Mouse (Mus musculus) intestine, embryonic 16.5 days (tissue): ENCODE measurements around the gene Gm20388. TPM values are rescaled to one million over a fixed set of nuclear protein-coding genes. Genes with fewer than 3 reads are reported as not detected.

Source experiments
- ATAC-seq: fragments of 200-750 bp; cut with Nextera tagmentation; 2 replicates; pipeline ENCODE4 v1.8.0; 2017; ENCODE audit warnings: moderate TSS enrichment, moderate library complexity
- H3K27ac ChIP-seq: fragments of 300-500 bp; sonication (generic); 2 replicates; pipeline ENCODE4 v1.5.1; 2014; ENCODE audit warnings: mild to moderate bottlenecking, low read length
- H3K27me3 ChIP-seq: fragments of 300-500 bp; sonication (generic); replicated peaks from 2 replicates; pipeline ENCODE4 v1.6.1; 2014; ENCODE audit warnings: low read length, control low read depth, mixed read lengths; ENCODE audit not compliant: control insufficient read depth, insufficient read depth
- H3K36me3 ChIP-seq: fragments of 300-500 bp; sonication (generic); 2 replicates; pipeline ENCODE4 v1.6.1; 2014; ENCODE audit warnings: low read length, control low read depth; ENCODE audit not compliant: control insufficient read depth, insufficient read depth
- H3K4me1 ChIP-seq: fragments of 300-500 bp; sonication (generic); 2 replicates; pipeline ENCODE4 v1.6.1; 2014; ENCODE audit warnings: low read length, control low read depth, mixed read lengths; ENCODE audit not compliant: control insufficient read depth, insufficient read depth
- H3K4me2 ChIP-seq: fragments of 300-500 bp; sonication (generic); 2 replicates; pipeline ENCODE4 v1.6.1; 2014; ENCODE audit warnings: low read depth, low read length, control low read depth
- H3K4me3 ChIP-seq: fragments of 300-500 bp; sonication (generic); 2 replicates; pipeline ENCODE4 v1.5.1; 2014; ENCODE audit warnings: mild to moderate bottlenecking, low read length
- H3K9ac ChIP-seq: fragments of 300-500 bp; sonication (generic); 2 replicates; pipeline ENCODE4 v1.6.1; 2014; ENCODE audit warnings: low read depth, low read length
- H3K9me3 ChIP-seq: fragments of 300-500 bp; sonication (generic); 2 replicates; pipeline ENCODE4 v1.6.1; 2016; ENCODE audit warnings: low read length, control low read depth; ENCODE audit not compliant: control insufficient read depth
- whole genome bisulfite sequencing: fragments of 180-500 bp; shearing (Covaris S2); extraction: QIAGEN DNeasy Blood & Tissue Kit; methylation state at CpG from one replicate; pipeline ENCODE4 v1.1.7; 2014; 5-methylcytosine and 5-hydroxymethylcytosine counted together
- polyA plus RNA-seq: library from polyadenylated mRNA; unstranded; fragments of >200 nt; fragmentation: Nextera tagmentation; extraction: Ambion mirVana; gene quantifications from 2 replicates; pipeline ENCODE4 v1.2.1, GENCODE M21; 2015

The Gm20388 gene
- polyA plus RNA-seq, 1 experiment from 2014 or later: 5.8 TPM

DNA sequence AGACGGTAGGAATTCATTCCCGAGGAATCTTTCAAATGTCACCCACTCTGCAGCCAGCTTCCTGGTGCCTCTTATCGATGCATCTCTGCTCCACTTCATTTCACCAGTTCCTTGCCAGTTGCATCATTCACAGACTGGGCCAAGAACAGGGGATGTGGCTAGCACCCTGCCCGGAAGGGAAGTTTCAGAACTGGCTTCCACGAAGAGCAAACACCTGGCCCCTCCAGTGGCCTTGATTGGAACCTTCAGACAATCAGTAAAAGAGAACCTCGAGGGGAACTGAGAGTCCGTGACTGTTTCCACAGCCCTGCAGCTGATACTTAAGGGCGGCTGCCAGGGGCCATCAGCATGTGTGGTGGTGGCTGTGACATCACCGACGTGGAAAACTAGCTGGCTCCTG is 1937.9 kb downstream of the Gm20388 start:
- Histone ChIP-seq H3K9me3 (no peaks in the 10 kb centered on the region), H3K27ac (no peak overlapping the region), H3K4me1 (peaks cover 18% of the 10 kb centered on the region), H3K9ac (no peak overlapping the region), H3K36me3 (no peaks in the 10 kb centered on the region), H3K27me3 (no peaks in the 10 kb centered on the region), H3K4me3 (no peak overlapping the region), H3K4me2 (no peak overlapping the region)
- no peak for ATAC-seq
- 57% methylated on average over 10 of the region's 10 CpGs for WGBS

DNA sequence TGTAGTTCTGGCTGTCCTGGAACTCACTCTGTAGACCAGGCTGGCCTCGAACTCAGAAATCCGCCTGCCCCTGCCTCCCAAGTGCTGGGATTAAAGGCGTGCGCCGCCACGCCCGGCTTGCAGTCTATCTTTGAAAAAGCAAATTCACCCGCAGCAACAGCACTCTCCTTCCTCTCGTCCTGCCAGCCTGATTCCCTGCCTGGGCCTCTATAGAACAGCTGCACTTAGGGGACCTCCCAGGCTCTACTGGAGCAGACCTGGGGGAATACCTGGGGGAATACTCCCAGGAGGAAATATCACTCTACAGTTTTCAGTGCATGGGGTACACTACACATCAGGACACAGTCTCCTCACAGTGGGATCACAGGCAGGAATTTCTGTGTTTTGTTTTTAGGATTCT is 1938.7 kb downstream of the Gm20388 start:
- Histone ChIP-seq H3K36me3 (no peaks in the 10 kb centered on the region), H3K4me2 (no peak overlapping the region), H3K27ac (no peak overlapping the region), H3K9me3 (no peaks in the 10 kb centered on the region), H3K9ac (no peak overlapping the region), H3K4me3 (no peak overlapping the region), H3K27me3 (no peaks in the 10 kb centered on the region), H3K4me1 (peaks cover 18% of the 10 kb centered on the region)
- WGBS: 75% methylated on average over 9 of the region's 9 CpGs
- no peak for ATAC-seq

DNA sequence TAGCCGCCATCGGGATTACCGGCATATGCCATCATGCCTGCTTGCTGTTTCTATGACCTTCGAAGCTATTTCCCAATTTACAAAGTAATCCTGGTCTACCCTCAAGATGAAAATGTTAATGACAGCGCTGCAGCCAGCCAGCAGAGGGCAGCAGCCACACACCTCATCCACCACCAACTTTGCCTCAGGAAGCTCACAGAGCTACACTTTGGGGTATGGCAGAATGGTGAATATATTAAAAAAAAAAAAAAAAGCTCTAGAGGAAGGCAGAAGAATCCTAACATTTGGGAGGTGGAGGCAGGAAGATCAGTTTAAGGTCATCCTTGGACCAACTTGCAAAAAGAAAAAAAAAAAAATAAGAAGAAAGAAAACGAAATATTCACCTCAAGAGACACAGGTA is 1939.4 kb downstream of the Gm20388 start:
- no peaks in the 10 kb centered on the region for H3K9me3 ChIP-seq
- no peak overlapping the region for H3K9ac ChIP-seq
- H3K4me3 ChIP-seq: no peak overlapping the region
- no peak overlapping the region for H3K27ac ChIP-seq
- ATAC-seq: peak; percentile 19; the same call in 1 of the 2 replicates
- H3K27me3 ChIP-seq: no peaks in the 10 kb centered on the region
- WGBS: 15% methylated on average over 6 of the region's 6 CpGs
- no peak overlapping the region for H3K4me2 ChIP-seq
- H3K36me3 ChIP-seq: no peaks in the 10 kb centered on the region
- H3K4me1 ChIP-seq: peaks cover 18% of the 10 kb centered on the region

DNA sequence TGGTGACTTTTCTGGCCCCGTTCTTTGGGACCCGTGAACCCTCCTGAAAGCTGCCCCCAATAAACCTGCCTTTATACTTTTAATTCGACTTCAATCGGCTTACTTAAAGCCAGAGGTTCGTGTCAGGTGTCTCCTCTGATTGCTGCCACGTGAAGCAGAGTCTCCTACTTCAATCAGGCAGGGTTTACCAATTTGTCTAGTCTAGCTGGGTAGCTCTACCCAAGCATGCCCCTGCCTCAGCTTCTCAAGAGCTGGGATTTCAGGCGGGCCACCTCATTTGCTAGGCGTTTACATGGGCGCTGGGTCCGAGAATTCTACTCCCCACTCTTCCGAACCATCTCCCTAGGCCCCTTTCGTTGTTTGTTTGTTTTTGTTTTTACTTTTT is 1939.8 kb downstream of the Gm20388 start:
- Histone ChIP-seq H3K36me3 (no peaks in the 10 kb centered on the region), H3K4me2 (peak overlapping the region; percentile 68), H3K9ac (peak overlapping the region; percentile 75), H3K27me3 (no peaks in the 10 kb centered on the region), H3K9me3 (no peaks in the 10 kb centered on the region), H3K4me1 (peaks cover 18% of the 10 kb centered on the region), H3K27ac (no peak overlapping the region), H3K4me3 (peak overlapping the region; percentile 27)
- 45% methylated on average over 12 of the region's 12 CpGs for WGBS
- no peak for ATAC-seq

DNA sequence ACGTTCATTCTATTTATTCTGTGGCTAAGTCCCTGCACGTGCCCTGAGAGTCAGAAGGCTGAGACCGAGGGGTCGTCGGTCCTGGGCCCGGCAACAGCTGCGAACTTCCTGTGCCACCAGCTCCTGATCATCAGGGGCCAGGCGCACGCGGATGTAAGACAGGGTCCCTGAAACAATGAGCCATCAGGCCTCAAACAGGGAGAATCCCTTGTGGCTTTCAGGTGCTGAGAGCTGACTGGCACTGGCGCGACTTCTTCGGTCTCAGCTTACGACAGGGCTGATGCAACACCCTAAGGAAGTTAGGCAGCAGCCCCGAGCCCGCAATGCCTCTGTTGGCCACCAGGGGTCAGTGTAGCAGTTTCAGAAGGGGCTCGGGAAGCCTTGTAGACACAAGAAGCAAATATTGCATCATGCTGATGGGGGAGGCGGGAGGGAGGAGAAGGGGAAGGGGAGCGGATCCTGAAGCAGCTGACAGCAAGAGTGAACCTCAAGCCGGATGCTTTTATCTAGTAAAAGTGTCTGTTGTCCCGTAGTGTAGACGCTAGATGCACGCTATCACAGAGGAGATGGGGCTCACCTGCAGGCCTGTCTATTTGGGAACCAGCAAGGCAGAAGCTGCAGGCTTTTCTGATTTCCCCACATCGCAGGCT is 1940.3 kb downstream of the Gm20388 start:
- peak overlapping the region; percentile 75 for H3K9ac ChIP-seq
- no peaks in the 10 kb centered on the region for H3K9me3 ChIP-seq
- no peaks in the 10 kb centered on the region for H3K27me3 ChIP-seq
- H3K27ac ChIP-seq: no peak overlapping the region
- H3K4me2 ChIP-seq: peak overlapping the region; percentile 68
- peak; percentile 86 for ATAC-seq
- 4% methylated on average over 24 of the region's 24 CpGs for WGBS
- H3K4me3 ChIP-seq: peak overlapping the region; percentile 27
- H3K4me1 ChIP-seq: peaks cover 18% of the 10 kb centered on the region
- no peaks in the 10 kb centered on the region for H3K36me3 ChIP-seq

DNA sequence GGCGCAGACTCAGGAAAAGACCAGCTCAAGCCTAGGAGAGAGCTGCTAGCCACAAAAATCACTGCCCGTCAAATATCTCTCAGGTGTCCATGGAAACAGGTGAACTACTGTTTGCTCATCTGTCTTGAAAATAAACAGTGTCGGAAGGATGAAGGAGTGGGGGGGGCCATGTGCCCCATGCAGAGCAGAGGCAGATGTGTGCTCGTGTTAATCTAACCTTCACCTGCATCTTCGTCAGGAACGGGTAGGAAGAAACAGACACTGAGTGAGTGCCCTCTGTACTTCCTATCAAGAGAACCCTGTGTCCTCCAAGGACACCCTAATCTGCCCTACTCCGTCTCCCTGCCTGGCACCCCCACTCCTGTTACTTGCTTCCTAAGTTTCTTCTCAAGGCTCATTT is 1941.1 kb downstream of the Gm20388 start:
- H3K4me2 ChIP-seq: 0 out of 2 replicates have a peak overlapping the region, but pooled peaks have one; percentile 68
- H3K27ac ChIP-seq: no peak overlapping the region
- WGBS: 36% methylated on average over 7 of the region's 7 CpGs
- H3K9me3 ChIP-seq: no peaks in the 10 kb centered on the region
- no peaks in the 10 kb centered on the region for H3K36me3 ChIP-seq
- ATAC-seq: peak; percentile 12; the same call in 1 of the 2 replicates
- peaks cover 18% of the 10 kb centered on the region for H3K4me1 ChIP-seq
- no peaks in the 10 kb centered on the region for H3K27me3 ChIP-seq
- H3K9ac ChIP-seq: peak overlapping the region; percentile 75; the same call in 1 of the 2 replicates
- H3K4me3 ChIP-seq: no peak overlapping the region

DNA sequence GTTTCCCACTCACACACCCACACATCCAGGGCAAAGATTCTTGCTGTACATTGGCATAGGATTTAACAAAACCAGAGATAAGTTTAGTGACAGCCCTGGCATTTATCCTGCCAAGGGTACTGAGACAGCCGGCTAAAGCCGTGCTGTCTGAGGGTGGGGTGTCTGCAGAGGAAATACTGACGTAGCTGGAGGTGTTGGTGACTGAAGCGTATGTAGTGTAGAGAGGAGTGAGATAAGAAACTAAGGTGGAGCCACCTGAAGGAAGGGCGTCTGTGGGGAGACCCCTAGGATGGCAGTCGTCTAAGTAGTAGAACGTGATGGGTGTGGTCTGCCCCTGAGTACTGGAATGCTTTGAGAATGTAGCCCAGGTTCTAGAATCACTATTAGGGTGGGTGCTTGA is 1941.8 kb downstream of the Gm20388 start:
- H3K9me3 ChIP-seq: no peaks in the 10 kb centered on the region
- H3K36me3 ChIP-seq: no peaks in the 10 kb centered on the region
- ATAC-seq: no peak
- H3K9ac ChIP-seq: no peak overlapping the region
- no peak overlapping the region for H3K4me2 ChIP-seq
- peaks cover 18% of the 10 kb centered on the region for H3K4me1 ChIP-seq
- H3K27ac ChIP-seq: no peak overlapping the region
- 39% methylated on average over 7 of the region's 7 CpGs for WGBS
- H3K27me3 ChIP-seq: no peaks in the 10 kb centered on the region
- H3K4me3 ChIP-seq: no peak overlapping the region

DNA sequence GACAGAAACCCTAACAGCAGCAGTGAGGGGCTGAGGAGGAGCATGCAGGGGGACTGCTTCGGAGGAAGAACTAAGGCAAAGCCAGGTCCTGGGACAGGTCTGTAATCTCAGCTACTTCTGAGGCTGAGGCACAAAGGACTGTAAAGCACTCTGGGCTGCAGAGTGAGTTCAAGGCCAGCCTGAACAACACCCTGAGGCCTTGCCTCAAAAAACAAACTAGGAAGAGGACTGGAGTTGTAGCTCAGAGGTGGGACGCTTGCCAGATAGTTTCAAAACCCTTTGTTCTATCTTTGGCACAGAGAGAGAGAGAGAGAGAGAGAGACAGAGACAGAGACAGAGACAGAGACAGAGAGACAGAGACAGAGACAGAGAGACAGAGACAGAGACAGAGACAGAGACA is 1942.9 kb downstream of the Gm20388 start:
- Histone ChIP-seq H3K9me3 (no peaks in the 10 kb centered on the region), H3K9ac (no peak overlapping the region), H3K4me2 (no peak overlapping the region), H3K27ac (no peak overlapping the region), H3K4me1 (peaks cover 18% of the 10 kb centered on the region), H3K36me3 (no peaks in the 10 kb centered on the region), H3K4me3 (no peak overlapping the region), H3K27me3 (no peaks in the 10 kb centered on the region)
- ATAC-seq: no peak
- 81% methylated on average over 2 of the region's 2 CpGs for WGBS

DNA sequence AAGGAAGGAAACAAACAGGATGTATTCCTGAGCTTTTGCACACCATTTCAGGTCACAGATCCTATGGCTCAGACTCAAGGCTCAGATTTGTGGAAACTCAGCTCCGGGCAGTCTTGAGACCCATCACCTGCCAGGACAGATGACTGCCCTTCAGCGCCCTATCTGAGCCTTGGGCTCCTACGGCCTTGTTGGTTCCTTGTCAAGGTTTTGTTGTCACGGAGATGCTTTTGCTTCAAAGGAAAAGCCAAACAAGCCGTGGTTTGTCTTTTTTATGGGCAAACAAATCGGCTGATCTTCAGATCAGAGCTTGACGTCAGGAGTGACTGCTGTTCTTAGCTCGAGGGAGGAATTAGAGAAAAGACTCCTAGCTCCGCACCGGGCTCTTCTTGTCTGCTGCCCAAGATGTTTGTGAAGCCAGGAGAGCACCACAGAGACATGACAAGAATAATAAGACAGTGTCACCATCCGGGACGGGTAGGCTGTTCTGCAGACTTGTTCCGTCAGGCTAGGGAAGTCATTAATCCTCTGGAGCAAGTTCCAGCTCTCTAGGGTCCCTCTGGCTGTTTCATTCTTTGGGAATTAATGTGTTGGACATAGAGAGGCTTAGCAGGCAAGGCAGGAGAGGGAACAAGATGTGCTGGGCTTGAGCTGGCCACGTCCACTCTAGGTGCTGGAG is 1945.6 kb downstream of the Gm20388 start:
- Histone ChIP-seq H3K4me2 (no peak overlapping the region), H3K4me1 (peaks cover 9% of the 10 kb centered on the region), H3K27ac (no peak overlapping the region), H3K27me3 (no peaks in the 10 kb centered on the region), H3K4me3 (no peak overlapping the region), H3K9ac (no peak overlapping the region), H3K36me3 (no peaks in the 10 kb centered on the region), H3K9me3 (no peaks in the 10 kb centered on the region)
- no peak for ATAC-seq
- 69% methylated on average over 14 of the region's 14 CpGs for WGBS
